Mouse (Mus musculus): Measurements from ENCODE around the gene Ugt1a10. TPM values are rescaled to one million over a fixed set of nuclear protein-coding genes. Genes with fewer than 3 reads are reported as not detected.
A peak's percentile ranks its signal among the peaks of the same experiment; 100 is the strongest.
"Not testable (repeated sequence)": the region's sequence is repeated elsewhere in the genome, so short reads cannot be mapped to it uniquely, and the experiment has no call there.

Ugt1a10 gene
- total RNA-seq (2015) (not detected in 2 replicates), total RNA-seq (2017) (not detected in 2 replicates)

DNA sequence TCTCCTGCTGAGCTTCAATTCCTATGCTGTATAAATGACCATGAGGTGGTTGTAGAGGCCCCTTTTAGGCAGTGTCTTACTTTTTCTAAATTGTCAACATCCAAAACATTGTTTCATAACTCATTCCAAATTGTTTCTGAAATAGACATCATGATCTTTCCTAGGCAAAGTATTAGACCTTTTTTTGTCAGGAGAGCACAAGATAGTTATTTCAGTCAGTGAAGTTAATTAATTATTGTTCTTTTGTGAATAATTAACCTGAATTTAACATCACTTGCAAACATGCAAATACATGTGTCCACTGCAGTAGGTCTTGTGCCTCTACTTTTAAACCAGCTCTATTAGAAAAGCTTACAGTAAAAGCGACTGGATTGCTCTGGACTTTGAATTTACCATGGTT is at the start of gene Ugt1a10:
Gene Ugt1a10, plus strand, starts transcription at position 301 of the 400 bp plus-strand sequence.
- no peak for ATAC-seq (replicated peaks; ENCODE audit: poor library complexity)

DNA sequence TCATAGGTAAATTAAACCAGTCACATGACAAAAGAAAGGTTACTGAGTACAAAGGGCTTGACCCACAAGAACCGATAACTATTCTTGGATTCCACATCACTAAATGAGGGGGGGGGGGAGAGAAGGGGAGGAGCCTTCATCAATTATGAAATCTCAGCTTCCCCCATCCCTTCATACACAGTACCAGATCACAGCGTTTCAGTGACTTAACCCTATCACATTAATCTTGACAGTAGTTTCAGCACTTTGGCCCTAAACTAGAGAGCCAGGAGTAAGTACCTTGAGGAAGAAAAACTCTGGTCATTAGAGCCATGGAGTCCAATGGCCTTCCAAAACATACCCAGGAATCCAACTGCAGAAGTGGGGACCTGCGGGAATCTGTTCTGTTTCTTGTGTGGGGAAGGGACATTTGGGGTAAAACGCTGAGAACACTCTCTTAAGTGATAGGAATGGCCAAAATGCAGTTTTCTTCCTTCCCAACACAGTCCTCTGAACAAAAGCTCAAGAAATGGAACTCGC is 47.4 kb upstream of the Ugt1a10 start:
- 0 out of 2 replicates have a peak, but pooled peaks have one; percentile 7 for ATAC-seq (replicated peaks; ENCODE audit: poor library complexity)

DNA sequence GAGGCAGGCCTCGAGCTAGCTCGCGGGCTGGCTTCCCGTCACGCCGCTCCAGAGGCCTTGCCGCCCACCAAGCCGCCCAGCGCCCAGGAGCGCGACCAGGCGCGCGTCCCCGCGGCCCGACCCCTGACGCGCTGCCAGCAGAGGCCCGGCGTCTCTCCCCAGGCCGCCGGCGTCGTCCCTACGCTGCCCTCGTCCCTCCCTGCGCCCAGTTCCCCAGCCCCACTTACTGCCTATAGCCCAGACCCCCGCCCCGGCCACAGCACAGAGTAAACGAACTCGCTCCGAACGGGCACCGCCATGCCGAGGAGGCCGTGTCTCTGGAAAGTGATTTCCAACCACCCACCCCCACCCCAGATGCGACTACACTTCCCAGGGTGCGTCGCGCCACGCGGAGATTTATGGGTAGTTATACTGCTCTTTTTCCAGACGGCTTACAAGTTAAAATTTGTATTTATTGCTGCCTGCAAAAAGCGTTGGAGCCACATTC is 46.9 kb upstream of the Ugt1a10 start, which contains the start of gene Usp40:
Gene Usp40, minus strand, starts transcription at position 341 of the 487 bp plus-strand sequence.
- peak; percentile 96 for ATAC-seq (replicated peaks; ENCODE audit: poor library complexity)

DNA sequence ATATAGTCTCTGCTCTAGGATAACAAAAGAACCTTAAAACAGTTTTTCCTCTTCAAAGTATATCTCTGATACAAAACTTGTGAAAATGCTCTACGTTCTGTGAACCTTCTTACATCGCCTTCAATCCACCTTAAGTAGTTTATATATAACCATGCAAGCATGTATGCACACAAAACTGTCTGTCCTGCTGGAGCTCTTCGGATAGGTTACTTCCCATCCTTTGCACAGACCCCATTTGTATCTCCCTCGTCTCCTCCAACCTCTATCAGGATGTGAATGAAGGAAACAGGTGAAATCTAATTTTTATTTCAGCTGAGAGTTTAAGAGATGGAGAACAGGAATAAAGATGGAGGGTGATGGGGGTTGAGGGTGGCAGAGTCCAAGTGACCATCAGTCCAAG is 46.5 kb upstream of the Ugt1a10 start:
- ATAC-seq (replicated peaks; ENCODE audit: poor library complexity): no peak

DNA sequence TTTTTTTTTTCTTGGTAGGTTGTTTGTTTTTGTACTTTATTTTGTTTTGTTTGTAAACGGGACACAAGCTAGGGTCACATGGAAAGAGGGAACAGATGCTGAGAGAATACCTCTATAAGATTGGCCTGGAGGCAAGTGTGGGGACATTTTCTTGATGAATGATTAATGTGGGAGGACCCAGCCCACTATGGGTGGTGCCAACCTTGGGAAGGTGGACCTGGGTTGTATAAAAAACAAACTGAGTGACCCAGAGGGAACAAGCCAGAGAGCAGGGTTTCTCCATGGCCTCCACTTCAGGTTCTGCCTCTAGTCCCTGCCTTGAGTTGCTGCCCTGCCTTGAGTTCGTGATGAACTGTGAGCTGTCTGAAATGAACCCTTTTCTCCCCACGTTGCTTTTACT is 45.7 kb upstream of the Ugt1a10 start:
- ATAC-seq (replicated peaks; ENCODE audit: poor library complexity): no peak

DNA sequence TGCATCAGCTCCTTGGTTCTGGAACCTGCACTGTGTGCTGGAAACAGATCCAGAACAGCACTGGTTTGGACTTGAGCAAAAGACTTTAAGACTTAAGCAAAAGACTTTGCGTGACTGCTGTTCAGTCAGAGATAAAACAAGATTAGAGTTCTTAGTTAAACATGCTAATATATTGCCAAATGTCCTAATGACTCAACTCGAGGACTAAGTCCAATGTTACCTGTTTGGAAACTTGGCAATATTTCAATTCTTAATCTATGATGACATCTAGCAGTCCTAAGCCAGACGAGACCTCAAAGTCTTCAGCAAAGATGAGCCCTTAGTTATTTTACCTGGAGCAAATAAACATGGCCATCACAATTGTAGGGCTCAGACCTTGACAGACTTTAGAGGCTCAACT is 41.5 kb upstream of the Ugt1a10 start:
- no peak for ATAC-seq (replicated peaks; ENCODE audit: poor library complexity)

DNA sequence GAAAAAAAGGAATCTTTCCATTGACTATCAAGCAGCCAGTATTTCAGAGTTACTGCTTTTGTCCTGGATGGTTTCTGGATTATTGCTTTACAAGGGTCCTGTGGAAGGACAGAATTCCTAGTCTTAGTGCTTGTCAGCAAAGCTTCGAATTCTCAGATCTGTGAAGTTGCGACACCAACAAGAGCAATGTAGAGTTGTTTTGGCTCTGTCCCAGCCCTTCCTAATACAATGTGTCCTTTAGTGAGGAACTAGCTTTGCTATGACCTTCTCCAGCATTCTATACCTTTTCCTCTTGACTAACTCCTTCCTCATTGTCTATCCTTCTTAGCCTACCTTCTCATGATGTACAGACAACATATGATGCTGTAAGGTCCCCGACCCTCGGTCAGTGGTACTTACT is 41.0 kb upstream of the Ugt1a10 start:
- no peak for ATAC-seq (replicated peaks; ENCODE audit: poor library complexity)

DNA sequence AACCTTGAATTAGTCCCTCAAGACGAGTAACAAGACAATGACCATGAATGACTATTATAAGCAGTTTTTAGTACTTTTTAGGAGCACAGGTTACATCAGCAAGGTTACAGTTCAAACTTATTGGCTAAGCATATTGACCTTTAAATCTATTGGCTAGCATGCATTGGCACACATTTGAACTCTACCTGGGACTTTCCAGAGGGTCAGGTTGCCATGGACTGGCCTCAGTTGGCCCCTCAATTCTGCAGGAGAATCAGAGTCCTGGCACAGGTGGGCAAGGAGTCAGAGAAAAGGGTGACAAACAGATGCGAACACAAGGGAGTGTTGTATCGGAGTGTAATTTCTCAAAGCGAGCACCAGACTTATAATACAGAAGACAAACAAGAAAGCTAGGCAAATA is 40.5 kb upstream of the Ugt1a10 start:
- ATAC-seq (replicated peaks; ENCODE audit: poor library complexity): no peak

DNA sequence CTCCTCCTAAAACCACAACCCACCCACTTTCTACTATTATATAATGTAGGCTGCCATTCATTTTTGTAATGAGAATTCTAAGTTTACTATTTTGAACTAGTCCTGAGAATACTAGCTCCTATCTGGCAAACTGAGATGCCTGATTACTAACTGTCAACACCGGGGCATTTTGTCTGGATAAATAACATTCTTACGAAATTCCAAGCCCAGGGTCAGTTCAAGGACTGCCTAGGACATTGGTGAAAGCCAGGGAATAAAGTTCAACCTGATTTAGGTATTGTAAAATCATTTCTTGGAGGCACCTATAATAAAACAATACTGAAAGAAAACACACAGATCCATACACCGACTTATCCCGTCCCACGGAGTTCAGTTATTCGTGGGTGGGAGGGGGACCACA is 39.8 kb upstream of the Ugt1a10 start:
- no peak for ATAC-seq (replicated peaks; ENCODE audit: poor library complexity)

DNA sequence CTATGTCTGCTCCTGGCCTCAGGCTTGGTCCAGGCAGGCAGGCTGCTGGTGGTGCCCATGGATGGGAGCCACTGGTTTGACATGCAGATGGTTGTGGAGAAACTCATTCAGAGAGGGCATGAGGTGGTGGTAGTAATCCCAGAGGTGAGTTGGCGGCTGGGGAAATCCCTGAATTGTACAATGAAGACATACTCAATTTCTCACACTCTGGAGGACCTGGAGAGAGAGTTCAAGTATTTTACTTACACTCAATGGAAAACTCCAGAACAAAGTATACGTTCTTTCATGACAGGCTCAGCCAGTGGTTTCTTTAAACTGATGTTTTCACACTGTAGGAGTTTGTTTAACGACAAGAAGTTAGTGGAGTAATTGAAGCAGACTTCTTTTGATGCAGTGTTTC is 29.9 kb upstream of the Ugt1a10 start:
- ATAC-seq (replicated peaks; ENCODE audit: poor library complexity): not testable (repeated sequence)

DNA sequence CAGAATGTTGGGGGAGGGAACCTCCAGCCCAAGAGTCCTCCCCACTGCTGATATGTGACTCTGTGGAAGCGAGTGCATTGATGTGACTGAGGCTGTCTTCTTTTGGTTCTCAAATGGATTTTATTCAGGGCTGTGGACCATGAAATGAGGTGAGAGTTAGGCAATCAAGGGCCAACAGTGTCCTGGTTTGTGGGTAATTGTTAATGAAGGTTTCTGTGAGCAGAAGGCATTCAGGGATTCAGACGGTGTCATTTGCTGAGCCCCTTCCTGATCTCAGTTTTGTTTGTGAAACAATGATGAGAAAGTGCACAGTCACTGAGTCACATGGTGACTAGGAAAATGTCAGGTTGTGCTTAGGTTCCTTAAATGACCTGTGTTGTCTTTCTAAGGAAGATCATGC is 12.1 kb upstream of the Ugt1a10 start:
- ATAC-seq (replicated peaks; ENCODE audit: poor library complexity): 0 out of 2 replicates have a peak, but pooled peaks have one; percentile 23

DNA sequence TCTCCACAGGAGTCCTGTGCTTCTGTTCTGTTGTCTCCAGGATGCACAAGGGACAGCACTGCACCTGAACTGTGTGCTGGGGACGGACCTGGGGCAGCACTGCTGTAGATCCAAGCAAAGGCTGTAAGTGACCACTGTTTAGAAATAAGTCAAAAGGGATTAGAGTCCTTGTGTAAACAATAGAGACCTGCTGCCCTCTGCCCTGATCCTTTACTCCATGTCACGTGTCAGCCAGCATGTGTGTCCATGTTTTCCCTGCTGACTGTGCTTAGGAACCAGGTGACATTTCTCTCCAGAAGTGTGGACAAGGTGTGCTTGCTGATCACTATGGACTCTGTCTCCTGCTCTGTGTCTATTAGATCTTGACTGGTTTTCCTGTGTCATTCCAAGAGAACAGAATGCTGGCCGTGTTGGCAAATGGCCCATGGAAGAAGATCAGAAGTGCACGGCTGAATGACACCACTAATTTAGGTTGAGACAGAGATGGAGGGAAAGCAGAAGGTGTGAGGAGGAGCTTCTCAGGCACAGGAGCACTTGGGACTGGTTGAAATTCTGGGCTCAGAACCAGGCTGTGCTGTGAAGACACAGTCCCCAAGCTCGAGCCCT is 10.3 kb upstream of the Ugt1a10 start:
- ATAC-seq (replicated peaks; ENCODE audit: poor library complexity): not testable (repeated sequence)

DNA sequence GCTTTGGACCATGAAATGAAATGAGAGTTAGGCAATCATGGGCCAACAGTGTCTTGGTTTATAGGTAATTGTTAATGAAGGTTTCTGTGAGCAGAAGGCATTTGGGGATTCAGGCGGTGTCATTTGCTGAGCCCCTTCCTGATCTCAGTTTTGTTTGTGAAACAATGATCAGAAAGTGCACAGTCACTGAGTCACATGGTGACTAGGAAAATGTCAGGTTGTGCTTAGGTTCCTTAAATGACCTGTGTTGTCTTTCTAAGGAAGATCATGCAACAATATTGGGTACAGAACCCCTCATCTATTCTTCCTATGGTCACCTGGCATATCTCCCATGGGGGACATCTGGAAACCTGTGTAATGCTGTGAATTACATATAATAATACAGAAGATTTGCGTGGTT is 7.8 kb upstream of the Ugt1a10 start:
- not testable (repeated sequence) for ATAC-seq (replicated peaks; ENCODE audit: poor library complexity)

DNA sequence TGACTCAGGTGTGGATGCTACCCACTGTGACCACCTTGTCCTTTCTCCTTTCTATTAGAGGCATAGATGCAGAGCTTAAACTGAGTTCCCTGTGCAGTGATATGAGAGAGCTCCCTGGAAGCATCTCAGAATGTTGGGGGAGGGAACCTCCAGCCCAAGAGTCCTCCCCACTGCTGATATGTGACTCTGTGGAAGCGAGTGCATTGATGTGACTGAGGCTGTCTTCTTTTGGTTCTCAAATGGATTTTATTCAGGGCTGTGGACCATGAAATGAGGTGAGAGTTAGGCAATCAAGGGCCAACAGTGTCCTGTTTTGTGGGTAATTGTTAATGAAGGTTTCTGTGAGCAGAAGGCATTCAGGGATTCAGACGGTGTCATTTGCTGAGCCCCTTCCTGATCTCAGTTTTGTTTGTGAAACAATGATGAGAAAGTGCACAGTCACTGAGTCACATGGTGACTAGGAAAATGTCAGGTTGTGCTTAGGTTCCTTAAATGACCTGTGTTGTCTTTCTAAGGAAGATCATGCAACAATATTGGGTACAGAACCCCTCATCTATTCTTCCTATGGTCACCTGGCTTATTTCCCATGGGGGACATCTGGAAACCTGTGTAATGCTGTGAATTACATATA is 11.4 kb downstream of the Ugt1a10 start:
- peak; percentile 52 for ATAC-seq (replicated peaks; ENCODE audit: poor library complexity)

DNA sequence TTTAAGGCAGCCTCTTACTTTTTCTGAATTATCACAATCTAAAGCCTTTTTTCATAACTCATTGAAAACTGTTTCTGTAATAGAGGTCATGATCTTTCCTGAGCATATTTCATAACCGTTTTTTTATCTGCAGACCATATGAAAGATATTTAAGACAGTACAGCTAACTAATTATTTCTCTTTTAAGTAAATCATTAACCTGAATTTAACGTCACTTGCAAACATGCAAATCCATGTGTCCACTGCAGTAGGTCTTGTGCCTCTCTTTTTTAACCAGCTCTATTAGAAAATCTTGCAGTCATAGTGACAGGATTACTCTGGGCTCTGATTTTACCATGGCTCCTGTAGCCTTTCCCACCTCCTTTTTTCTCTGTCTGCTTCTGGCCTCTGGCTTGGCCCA is 15.3 kb downstream of the Ugt1a10 start, which contains the start of gene Ugt1a9:
Gene Ugt1a9, plus strand, starts transcription at position 306 of the 400 bp plus-strand sequence.
- no peak for ATAC-seq (replicated peaks; ENCODE audit: poor library complexity)

DNA sequence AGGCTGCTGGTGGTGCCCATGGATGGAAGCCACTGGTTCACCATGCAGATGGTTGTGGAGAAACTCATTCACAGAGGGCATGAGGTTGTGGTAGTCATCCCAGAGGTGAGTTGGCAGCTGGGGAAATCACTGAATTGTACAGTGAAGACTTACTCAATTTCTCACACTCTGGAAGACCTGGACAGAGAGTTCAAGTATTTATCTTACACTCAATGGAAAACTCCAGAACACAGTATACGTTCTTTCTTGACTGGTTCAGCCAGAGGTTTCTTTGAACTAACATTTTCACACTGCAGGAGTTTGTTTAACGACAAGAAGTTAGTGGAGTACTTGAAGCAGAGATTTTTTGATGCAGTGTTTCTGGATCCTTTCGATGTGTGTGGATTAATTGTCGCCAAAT is 15.7 kb downstream of the Ugt1a10 start:
- no peak for ATAC-seq (replicated peaks; ENCODE audit: poor library complexity)

DNA sequence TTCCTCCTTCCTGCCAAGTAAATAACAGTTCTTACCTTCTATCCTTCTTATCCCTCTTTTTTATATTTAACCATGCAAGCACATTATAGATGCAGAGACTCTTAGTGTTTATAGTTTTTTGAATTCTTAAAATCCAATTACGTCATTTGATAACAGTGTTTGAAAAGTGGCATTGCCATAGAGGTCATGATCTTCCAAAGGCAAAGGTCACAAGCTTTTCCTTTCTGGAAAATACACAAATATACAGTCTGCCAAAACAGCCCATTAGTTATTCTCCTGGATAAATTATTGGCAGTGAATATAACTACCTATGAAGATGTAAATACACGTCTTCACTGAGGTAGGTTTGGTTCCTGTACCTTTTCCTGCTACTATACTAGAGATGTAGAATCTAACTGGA is 19.3 kb downstream of the Ugt1a10 start:
- no peak for ATAC-seq (replicated peaks; ENCODE audit: poor library complexity)

DNA sequence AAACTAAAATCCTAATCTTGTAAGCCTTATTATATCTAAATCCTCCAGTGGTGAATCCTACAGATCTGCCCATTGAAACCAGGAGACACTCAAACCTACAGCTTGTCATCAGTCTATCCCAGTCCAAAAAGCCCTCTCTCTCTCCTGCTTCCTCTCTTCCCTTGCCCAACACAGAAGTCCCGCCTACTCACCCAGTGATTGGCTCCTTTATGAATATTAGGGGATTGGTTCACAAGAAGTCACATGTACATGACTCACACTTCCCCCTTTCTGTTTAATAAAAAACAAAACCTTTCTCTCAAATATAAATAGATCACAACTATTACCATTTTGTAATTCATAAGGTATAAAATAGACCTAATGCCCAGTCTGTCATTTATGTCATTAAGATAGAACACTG is 21.9 kb downstream of the Ugt1a10 start:
- no peak for ATAC-seq (replicated peaks; ENCODE audit: poor library complexity)

DNA sequence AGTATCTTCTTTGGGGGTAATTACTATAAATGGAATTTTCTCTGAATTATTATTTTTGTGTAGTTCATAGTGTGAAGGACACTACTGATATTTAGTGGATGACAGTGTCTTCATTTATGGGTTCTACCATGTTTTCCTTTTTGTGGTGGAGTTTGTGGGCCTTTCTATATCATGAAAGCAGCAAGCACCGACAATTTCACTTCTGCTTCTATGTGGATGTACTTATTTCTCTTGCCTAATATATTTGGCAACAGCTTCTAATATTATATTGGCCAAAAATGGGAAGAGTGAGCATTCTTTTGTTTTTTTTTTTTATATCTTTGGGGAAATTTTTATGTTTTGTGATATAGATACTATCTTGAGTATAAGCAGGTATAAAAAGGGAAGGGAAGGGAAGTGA is 26.5 kb downstream of the Ugt1a10 start:
- ATAC-seq (replicated peaks; ENCODE audit: poor library complexity): peak; percentile 57

DNA sequence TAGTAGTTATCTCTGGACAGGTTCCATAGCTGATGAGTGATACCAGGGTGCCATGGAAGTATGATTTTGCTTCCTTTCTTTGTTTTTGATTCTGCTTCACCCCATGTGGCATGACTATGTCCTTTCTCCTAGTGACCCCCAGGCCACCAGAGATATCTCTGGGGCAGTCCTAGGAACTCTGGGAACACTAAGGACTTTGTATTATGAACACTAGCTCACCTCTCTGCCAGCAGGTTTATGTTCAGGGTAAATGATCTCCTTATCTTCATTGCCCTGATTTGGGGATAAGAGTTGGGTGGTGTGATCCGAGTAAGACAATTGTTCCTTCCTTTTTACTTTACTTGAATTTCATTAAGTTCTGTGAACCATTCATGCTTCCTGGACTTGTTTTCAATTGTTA is 30.9 kb downstream of the Ugt1a10 start:
- ATAC-seq (replicated peaks; ENCODE audit: poor library complexity): no peak

DNA sequence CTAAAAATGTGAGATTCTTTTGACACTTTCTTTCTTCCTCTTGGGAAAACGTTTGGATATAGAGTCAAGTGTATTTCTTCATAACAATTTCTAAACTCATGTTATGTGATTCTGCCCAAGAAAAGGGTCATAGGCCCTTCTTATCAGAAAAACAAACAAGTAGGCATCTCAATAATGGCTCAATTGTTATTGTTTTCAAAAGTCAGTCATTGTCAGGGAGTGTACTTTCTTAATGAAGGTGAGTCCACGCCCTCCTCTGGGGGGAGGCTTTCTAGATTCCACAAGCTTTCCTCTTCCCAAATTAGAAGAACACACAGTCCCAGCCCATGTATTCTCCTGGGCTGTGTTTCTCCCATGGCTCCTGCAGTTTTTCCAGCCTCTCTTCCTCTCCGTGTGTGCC is 32.3 kb downstream of the Ugt1a10 start, which contains the start of gene Ugt1a8:
Gene Ugt1a8, plus strand, starts transcription at position 301 of the 400 bp plus-strand sequence.
- no peak for ATAC-seq (replicated peaks; ENCODE audit: poor library complexity)

DNA sequence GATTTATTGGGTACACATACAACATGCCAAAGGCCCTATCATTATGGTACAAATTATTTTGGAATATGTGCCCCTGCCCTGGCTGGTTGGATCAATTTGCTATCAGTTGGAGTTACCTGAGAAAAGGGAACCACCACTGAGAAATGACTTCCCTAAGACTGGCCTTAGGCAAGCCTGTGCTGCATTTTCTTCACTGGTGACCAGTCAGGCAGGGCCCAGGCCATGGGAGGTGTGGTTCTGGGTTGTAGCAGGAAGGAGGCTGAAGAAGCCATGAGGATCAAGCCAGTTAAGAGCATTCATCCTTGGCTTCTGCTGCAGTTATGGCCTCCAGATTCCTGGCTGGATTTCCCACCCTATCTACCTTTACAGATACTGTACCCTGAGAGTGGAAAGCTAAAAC is 37.2 kb downstream of the Ugt1a10 start:
- peak; percentile 53 for ATAC-seq (replicated peaks; ENCODE audit: poor library complexity)
